Mouse (Mus musculus) heart, adult 8-10 months (tissue): Measurements from ENCODE around the gene Tfam. TPM values are rescaled to one million over a fixed set of nuclear protein-coding genes. Genes with fewer than 3 reads are reported as not detected.

ENCODE experiments used
- total RNA-seq, 4 experiments: library from RNA; stranded (reverse); gene quantifications; 2 replicates each; pipeline ENCODE4 v1.2.4; 2022

Gene Tfam
- total RNA-seq, 4 experiments from 2014 or later, result 48.6 to 80.2 (median 59.5) TPM

Other genes starting within 250 kb of the Tfam start
- 10 to 100 TPM; 11.8 to 17.8 (median 14.1) TPM for gene Bicc1, start 78.6 kb downstream of the Tfam start, total RNA-seq
- 10 to 100 TPM; 44.7 to 54.1 (median 47.0) TPM for gene Ube2d1, start 47.0 kb upstream of the Tfam start, total RNA-seq
- 100 to 1,000 TPM; 324 to 355 (median 343) TPM for gene Cisd1, start 106.7 kb upstream of the Tfam start, total RNA-seq
- 10 to 100 TPM; 15.1 to 20.6 (median 17.4) TPM for gene Ipmk, start 109.5 kb upstream of the Tfam start, total RNA-seq